Mouse (Mus musculus) kidney, adult 11 months (tissue): Measurements from ENCODE around the gene Prkx.

ENCODE experiments used
- DNase-seq: peaks from one replicate; pipeline ENCODE4 v3.0.0; 2022

Prkx gene

DNA sequence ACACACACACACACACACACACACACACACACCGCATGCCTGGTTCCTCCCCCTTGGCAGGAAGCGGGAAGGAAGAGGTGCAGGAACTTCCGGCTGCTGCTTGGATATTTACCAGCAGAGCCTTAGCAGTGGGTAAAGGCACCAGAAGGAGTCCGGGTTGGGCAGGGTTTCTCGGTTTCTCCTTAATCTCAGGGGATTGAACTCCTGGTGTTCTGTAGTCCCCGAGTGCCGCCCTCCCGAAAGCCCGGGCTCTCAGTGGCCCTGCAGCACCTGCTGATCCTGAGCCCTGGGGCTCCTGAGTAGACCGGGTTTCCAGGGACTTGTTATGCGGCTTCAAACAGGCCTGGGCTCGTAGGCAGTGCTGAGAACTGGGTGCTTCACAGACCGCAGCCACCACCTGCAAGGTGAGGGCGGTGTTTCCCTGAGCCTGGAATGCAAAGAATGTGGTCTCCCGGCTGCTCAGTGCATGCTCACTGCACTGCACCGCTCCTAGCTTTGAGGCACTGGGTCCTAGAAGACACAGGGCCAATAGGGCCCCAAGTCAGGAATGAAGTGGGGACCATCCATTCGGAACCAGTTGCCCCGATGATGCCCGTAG, at the start of gene Prkx:
Gene Prkx, minus strand, starts transcription at position 41 of the 598 bp plus-strand sequence.
- DNase-seq: peak; percentile 78

DNA sequence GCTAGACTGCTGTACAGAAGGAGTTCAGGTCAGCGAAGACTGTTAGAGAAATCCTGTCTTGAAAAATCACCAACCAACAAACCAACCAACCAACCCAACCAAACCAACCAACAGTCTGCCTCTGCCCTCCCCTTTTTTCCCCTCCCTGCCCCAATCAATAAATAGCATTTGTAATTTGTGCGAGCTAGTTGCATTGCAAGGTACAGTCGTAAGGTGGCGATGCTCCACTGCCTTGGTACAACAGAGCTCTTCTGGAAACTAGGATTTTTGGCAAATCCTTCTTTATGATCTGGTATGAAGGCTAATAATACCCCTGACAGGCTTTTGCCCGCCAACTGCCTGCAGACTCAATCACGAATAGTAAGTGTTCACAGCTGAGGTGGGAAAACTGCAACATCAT, 16.0 kb upstream of the Prkx start:
- DNase-seq: no peak

DNA sequence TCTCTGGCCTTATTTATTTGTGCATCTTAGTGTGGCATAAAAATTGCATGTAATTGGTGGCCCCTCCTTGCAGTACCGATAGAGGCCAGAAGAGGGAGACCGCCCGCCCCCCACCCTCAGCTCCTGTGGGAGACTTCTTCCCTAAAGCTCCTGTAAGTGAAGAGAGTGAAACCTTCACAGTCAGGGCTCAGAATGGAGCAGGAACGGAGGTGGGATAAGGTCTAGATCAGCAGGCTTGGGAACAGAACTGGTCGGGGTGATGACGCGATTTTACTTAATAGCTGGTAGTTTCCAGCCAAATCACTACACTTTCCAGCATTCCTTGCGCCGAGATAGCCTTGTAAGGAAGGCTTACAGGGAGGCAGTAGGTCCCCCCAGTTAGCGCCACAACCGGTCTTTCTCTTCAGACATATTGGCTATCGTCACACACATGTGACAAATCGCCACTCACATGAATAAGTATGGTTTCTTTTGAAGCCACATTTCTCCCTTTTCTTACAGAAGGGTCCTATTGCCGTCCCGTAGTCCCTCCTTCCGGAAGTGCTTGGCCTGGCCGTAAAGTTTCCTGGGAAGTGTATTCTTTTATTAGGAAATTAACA, 14.6 kb upstream of the Prkx start:
- peak; percentile 71 for DNase-seq

DNA sequence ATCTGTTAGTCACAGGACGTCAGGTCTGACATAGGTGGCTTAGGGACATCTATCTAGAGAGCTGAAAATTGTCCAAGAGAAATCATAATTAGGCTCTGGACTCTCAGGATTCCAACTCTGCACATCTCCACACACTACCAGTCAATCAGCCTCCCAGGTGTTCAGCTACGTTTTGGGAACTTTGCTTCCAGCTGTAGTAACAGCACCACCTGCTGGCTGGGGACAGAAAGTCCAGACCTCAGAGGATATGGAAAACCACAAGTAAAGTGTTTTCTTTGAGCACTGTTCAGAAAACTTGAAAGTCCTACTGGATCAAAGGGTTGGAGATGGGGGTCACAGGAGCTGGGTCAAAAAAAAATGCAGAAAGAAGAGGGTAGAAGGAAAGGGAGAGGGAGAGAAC, 12.5 kb upstream of the Prkx start:
- peak; percentile 18 for DNase-seq

DNA sequence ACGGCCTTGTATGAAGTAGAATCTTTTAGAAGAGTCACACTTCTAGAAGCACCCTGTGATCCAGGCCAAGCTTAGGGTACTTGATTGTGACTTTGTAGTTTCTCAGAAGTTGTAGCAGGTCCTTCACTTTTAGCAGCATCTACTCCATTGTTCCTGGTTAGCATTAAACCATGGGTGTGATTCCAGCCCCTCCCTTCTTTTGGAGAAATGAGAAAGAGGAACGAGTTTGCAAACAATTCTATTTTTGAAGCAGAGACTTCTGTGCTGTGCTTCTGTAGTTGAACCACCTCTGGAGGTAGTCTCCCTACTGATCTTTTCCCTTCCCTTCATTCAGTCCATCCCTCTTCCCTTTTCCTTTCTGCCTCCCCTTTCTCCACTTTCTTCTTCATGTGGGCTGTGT, 6.2 kb upstream of the Prkx start:
- DNase-seq: no peak

DNA sequence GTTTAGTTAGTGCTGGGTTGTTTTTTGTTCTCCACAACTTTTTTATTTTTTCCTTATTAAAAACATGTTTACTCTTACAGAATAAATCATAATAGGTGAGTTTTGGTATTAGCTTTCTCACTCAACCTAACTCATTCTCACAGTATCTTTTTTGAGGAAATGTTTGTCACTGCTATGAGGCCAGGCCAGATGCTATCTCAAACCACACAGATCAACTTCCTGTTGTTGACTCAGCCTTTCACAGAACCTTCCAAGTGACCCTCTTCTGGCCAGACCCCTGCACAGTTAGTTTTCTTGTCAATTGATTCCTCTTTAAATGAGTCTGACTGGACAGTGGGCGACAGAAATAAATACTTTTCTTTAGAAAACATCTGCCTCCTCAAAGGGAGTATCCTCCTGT, 5.5 kb upstream of the Prkx start:
- no peak for DNase-seq

DNA sequence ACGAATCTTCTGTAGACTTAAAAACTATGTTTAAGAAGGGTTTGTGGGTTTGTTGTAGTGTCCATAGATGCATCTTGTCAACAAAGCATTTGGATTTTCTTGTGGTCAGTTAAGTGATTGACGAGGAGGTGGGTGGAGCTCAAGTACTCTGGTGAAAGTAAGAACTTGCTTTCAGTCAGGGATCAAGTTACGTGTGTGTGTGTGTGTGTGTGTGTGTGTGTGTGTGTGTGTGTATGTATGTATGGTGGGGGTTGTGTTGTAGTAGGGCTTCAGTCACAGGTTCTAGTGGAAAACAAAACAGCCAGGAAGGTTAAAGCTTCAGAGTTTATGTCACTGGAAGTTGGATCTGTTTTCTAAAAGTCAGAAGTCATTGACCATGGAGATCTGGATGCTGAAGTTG, 3.5 kb upstream of the Prkx start:
- no peak for DNase-seq

DNA sequence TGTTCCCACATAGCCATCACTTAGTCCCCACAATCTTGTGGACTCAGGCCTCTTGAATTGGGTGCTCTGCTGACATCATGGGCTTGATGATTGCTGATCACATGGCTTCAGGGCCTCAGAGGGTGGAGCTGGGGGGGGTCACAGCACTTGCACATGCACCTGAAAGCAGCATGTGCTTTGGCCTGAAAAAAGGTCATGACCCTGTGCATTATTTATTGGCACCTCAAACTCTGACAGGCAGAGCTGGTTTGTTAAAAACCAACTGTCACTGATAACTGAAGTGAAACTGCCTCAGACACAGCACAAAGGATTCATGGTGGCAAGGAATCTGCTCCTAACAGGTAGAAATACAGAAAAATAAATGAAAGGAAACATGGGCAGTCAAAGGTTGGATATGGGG, 1.7 kb upstream of the Prkx start:
- DNase-seq: no peak

DNA sequence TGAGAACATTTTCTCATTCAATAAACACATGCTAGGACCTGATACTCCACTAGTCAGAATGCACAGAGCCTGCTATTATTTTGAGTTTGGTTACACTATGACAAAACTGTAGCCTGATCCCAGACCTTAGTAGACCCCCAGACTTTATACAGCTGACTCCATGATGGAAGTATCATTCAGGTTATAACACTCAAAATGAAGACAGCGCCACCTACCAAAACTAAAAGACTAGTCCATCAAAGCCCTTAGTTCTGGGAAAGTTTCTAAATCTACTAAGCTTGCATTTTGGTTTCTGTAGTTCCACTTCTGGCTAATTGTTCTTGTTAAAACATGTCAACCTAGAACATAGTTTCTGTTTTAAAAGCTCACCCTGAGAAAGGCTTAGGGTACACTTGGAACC, 838 bp upstream of the Prkx start:
- no peak for DNase-seq

DNA sequence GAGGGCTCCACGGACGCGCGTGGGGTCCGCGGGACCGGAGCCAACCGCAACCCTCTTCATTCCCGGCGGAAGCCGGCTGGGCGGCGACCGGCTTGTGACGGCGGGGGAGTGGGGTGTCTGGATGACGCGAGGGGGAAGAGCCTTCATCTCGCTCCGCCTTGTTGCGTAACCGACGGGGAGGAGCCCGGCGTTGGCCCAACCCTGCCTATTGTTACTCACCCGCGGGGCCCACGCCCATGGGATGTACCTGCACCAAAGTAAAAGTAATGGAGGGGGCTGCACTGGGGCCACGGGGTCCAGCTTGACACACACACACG, 262 bp downstream of the Prkx start:
- peak; percentile 89 for DNase-seq

DNA sequence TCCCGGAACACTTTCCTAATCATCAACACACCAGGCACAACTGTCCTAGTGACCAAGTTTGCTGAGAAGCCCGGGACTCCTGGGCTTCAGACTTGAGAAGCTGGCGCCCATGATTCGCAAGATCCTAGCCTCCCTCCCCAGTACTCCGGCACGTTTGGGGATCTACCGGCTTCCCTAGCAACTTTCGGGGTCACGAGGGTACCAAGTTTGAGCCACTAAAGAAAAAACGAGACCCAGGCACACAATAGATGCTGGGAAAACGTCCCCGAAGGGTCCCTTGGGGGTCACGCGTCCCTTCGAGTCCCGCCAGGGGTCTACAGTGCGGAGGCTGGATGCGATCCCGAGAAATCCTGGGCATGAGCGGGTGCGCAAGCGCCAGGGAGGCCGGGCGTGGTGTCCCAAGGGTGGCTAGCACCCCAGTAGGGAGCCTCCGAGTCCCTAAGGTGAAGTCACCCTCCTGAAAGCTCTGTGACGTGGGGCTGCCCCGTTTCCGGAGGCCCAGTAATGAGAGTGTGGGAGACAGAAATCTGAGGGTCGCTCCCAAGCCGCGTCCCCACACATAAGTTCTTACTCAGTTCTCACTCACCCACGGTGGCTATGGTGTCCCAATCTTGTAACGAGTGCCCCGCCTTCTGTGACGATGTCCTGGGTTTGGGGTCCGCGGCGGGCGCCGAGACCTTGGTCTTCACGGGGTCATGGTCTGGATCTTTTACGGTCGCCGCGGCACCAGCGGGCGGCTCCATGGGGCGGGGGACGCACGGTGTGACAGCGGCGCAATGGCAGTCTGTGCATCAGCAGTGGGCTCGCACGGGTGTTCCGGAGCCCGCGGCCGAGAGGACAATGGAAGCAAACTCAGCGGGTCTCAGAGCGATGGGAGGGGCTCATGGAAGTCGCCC, 868 bp downstream of the Prkx start:
- DNase-seq: peak; percentile 3

DNA sequence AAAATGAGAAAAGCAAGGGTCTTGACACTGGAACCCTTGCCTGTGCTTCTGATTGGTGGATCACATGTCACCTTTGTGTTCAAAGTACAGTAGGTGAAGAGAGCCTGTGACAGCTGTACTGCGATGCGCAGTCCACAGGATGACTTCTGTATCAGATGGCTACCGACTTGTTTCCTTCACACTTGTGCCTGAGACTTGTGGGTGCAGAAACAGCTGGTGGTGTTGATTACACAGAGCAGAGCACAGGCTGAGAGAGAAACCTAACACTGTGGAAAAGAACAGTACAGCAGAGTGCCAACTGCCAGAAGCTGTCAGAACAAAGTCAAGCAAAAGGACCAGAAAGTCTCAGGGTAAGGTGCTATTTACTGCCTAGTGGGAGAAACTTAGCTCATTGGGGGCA, 7.4 kb downstream of the Prkx start:
- no peak for DNase-seq

DNA sequence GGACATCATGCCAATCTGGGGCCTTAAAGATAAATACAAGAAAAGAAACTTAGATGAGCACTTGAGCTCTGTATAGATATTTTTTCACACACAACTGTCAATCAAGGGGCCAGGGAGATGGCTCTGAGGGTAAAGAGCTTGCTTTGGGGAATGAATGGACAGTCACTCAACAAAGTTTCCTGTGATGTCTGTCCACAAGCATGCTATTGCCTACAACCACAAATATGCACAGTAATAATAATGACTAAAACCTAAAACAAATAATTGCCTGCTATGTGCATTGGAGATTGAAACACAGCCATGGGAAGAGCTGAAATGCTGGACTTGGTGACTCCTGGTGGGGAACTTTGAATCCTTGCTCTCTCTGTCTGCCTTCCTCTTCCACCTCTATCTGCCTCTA, 9.7 kb downstream of the Prkx start:
- DNase-seq: no peak

DNA sequence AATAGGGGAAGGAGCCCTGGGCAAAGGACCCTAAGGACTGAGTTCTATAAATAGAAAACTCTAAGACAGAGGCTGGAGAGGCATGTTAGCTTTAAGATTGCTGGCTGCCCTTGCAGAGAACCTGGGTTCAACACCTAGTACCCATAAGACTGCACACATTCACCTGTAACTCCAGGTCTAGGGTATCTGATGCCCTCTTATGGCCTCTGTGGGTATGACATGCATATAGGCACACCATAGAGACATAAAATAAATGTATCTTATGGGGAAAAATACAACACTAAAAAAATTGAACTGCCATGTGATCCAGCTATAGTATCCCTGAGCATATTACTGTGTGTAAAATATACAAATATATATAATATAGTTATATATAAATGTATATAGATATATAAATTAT, 18.3 kb downstream of the Prkx start:
- no peak for DNase-seq

DNA sequence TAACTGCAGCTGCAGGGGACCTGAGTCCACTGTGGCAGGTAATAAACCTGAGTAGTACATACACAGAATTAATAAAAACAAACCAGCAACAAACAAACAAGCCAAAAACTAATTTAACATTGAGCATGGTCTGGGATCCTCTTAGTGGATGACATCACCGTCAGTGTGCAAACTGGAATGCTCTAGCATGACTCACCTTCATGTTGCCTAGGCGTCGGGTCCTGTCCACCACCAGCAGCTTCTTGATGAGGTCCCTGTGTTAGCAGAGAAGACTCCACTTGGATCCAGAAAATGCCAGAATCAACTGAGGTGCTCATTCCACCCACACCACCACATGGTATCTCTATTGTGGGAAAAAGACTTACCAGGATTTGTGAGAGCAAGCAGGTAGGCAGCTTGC, 30.9 kb downstream of the Prkx start:
- no peak for DNase-seq

DNA sequence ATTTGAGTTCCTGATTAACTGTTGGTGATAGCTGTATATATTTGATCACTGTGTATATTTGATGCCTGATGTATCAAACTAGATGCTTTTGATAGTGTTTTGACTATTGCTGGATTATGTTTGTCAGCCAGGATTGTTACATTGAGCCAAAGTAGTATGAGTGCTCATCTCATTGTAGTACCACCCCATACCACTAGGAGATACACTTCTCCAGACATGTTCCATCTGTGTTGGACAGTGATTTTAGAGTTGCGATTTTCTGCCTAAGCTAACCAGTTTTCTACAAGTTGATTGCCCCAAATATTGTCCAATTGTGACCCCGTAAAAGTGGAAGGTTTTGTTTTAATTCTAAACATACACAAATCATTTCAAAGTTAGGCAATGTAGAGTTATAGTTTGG, 51.8 kb downstream of the Prkx start:
- DNase-seq: no peak

DNA sequence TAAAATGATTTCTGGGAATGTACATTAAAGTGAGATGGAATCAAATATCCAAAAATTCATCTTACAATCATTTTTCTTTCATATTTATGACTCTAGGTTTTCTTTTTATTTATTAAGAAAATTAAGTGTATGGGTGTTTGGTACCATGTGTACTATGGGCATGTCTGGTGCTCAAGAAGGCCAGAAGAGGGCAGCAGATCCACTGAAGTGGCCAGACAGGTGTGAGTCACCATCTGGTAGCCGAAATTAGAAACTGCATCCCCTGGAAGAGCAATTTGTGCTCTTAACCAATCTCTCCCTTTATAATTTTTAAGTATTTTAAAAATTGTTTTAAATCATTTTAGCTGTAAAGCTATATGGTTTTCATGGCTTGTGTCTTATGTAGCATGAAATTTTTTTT, 54.7 kb downstream of the Prkx start:
- DNase-seq: peak; percentile 11

DNA sequence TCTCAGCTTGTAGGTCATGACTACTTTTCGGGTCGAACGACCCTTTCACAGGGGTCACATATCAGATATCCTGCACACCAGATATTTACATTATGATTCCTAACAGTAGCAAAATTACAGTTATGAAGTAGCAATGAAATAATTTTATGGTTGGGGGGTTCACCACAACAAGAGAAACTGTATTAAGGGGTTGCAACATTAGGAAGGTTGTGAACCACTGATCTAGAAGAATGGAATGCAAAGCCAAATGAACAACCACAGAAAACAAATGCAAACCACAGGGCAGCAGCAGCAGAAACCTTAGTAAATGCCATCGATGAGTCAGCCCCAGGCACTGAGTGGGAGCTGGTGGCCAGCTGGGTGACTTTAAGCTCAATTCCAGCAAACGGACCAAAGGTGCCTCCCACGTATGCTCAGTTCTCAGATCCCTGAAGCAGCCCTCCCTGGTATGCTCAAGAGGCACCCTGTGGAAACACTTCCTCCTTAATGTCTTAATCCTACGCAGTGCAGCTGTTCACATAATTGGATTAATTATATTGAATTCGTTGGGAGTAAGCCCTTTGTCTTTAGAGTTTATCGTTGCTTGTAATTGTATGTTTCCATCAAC, 62.0 kb downstream of the Prkx start:
- DNase-seq: no peak

DNA sequence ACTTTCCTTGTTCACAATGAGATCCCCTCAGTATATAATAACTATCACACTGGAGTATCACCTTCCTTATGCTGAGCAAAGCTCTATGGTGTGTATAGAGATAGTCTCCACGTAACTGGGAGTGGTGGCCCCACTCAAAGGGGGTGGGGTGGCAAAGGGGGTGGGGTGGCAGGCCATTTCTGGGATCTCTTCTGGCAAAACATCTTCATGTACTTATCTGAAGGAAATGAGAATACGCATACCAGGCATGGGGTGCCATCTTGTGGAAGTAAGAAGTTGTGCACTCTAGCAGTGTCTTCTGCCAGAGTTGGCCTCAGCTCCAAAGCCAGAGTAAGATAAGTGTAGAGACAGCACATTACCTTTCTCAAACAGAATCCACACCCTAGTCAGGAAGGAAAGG, 75.8 kb downstream of the Prkx start:
- peak; percentile 6 for DNase-seq
